9 mouse cellular contexts compared by ENCODE assay signal in the genomic region with DNA sequence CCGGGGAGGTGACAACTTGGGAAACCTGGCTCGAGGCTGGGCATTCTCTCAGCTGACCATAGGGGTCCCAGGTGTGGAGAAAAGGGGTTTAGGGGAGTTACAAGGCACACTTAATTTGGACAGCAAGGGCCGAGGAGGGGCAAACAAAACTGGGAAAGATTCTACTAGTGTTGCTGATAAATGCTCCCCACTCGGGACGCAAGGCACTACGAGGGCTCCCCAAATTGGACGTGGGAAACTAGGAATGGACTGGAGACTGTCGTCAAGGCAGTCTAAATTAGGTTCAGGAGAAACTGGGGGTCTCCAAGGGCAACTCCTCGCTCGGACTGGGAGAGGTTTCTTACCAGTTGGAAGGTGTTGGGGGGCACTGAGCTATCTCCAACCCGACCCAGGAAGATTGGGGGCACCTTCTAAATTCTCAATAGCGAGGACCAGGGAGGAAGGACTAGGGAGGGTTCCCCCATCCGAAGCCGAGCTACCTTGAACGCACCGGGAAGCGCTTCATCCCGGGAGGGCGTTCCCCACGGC. TPM values are rescaled to one million over a fixed set of nuclear protein-coding genes. Genes with fewer than 3 reads are reported as not detected.
DNase-seq lines count a peak whose midpoint lies in the region; ATAC-seq and TF ChIP-seq lines count a peak whose summit lies in the region.
"Had no signal": no experiment of that assay in that cellular context is flagged by ENCODE, and none has a peak within 500 bp of the region (broad histone marks: within the 10 kb centered on the region; RNA-seq: fewer than 3 reads in every experiment).

No protein-coding gene starts in this region.

- ATAC-seq in hindbrain, embryonic 15.5 days (ENCODE audit: low FRiP score, low read depth): no peak
- ATAC-seq in midbrain, embryonic 14.5 days (ENCODE audit: low FRiP score, low TSS enrichment): no peak
- ATAC-seq in erythroid progenitor cell, adult 5-6 weeks (replicated peaks; ENCODE audit: low FRiP score, poor library complexity, severe bottlenecking): no peak

- peak overlapping the region; percentile 15; the same call in 1 of the 2 replicates for H3K4me3 ChIP-seq in kidney, adult 2 months (ENCODE audit: insufficient read depth, low read depth, low read length)
- peak overlapping the region; percentile 39 for H3K4me3 ChIP-seq in cortical plate, adult 2 months (ENCODE audit: insufficient read depth, low read length)
- peak overlapping the region; percentile 95 for H3K4me3 ChIP-seq in hindbrain, embryonic 15.5 days
- peak overlapping the region; percentile 93 for H3K4me3 ChIP-seq in midbrain, embryonic 14.5 days (replicated peaks; ENCODE audit: low read depth, low read length)

- no peak for TF ChIP-seq CTCF in kidney, adult 2 months (conservative IDR thresholded peaks at IDR 0.05; ENCODE audit: insufficient read depth, insufficient read length, low read depth, low read length)
- TF ChIP-seq CTCF in cortical plate, adult 2 months (IDR thresholded peaks at IDR 0.05; ENCODE audit: extremely low read depth, insufficient read depth, low read length): no peak

- no peak for DNase-seq in kidney, adult 2 months
- no peak for DNase-seq in kidney, postnatal 36 days
- DNase-seq in midbrain, embryonic 14.5 days: no peak
- no peak for DNase-seq in layer of hippocampus, adult 18-20 months (ENCODE audit: low spot score in 2 of 2)
- no peak for DNase-seq in spleen, postnatal 36 days (ENCODE audit: low spot score in 2 of 2)

- no peaks in the 10 kb centered on the region for H3K9me3 ChIP-seq in hindbrain, embryonic 15.5 days
- no peaks in the 10 kb centered on the region for H3K9me3 ChIP-seq in midbrain, embryonic 14.5 days (ENCODE audit: control insufficient read depth, low read length)

- no peaks in the 10 kb centered on the region for H3K36me3 ChIP-seq in kidney, adult 2 months (ENCODE audit: control insufficient read depth, insufficient read depth, low read length)
- H3K36me3 ChIP-seq in hindbrain, embryonic 15.5 days: no peaks in the 10 kb centered on the region
- H3K36me3 ChIP-seq in midbrain, embryonic 14.5 days (ENCODE audit: control insufficient read depth, insufficient read depth, low read length): peaks cover 8% of the 10 kb centered on the region

- no peak overlapping the region for H3K27ac ChIP-seq in kidney, adult 2 months (ENCODE audit: insufficient read depth, low read depth, low read length)
- H3K27ac ChIP-seq in cortical plate, adult 2 months (ENCODE audit: insufficient read depth, low read length): no peak overlapping the region
- H3K27ac ChIP-seq in hindbrain, embryonic 15.5 days (replicated peaks): peak overlapping the region; percentile 91
- H3K27ac ChIP-seq in midbrain, embryonic 14.5 days (replicated peaks; ENCODE audit: low read depth, low read length): peak overlapping the region; percentile 100

- peak overlapping the region; percentile 81 for H3K4me2 ChIP-seq in hindbrain, embryonic 15.5 days
- peak overlapping the region; percentile 96 for H3K4me2 ChIP-seq in midbrain, embryonic 14.5 days (ENCODE audit: low read length)

- no peaks in the 10 kb centered on the region for H3K4me1 ChIP-seq in kidney, adult 2 months (ENCODE audit: control insufficient read depth, insufficient read depth, low read length)
- H3K4me1 ChIP-seq in cortical plate, adult 2 months (ENCODE audit: control insufficient read depth, insufficient read depth, low read length): no peaks in the 10 kb centered on the region
- H3K4me1 ChIP-seq in hindbrain, embryonic 15.5 days (replicated peaks): peaks cover 49% of the 10 kb centered on the region
- peaks cover 29% of the 10 kb centered on the region for H3K4me1 ChIP-seq in midbrain, embryonic 14.5 days (ENCODE audit: control insufficient read depth, insufficient read depth, low read length)

- TF ChIP-seq POLR2A in kidney, adult 2 months (IDR thresholded peaks at IDR 0.05; ENCODE audit: low read depth, low read length): no peak
- no peak for TF ChIP-seq POLR2A in cortical plate, adult 2 months (IDR thresholded peaks at IDR 0.05; ENCODE audit: extremely low read depth, insufficient read depth, low read length)

- H3K27me3 ChIP-seq in kidney, adult 2 months (replicated peaks; ENCODE audit: control insufficient read depth, insufficient read depth, low read length): no peaks in the 10 kb centered on the region; the same call in 1 of the 2 replicates
- H3K27me3 ChIP-seq in hindbrain, embryonic 15.5 days: no peaks in the 10 kb centered on the region
- no peaks in the 10 kb centered on the region for H3K27me3 ChIP-seq in midbrain, embryonic 14.5 days (ENCODE audit: control insufficient read depth, insufficient read depth, low read length)

- peak overlapping the region; percentile 98 for H3K9ac ChIP-seq in hindbrain, embryonic 15.5 days
- peak overlapping the region; percentile 100 for H3K9ac ChIP-seq in midbrain, embryonic 14.5 days (replicated peaks; ENCODE audit: low read length)

- 9% methylated on average over 20 of the region's 20 CpGs for WGBS in kidney, adult 2 months
- under 1% methylated on average over 20 of the region's 20 CpGs for WGBS in hindbrain, embryonic 15.5 days
- under 1% methylated on average over 20 of the region's 20 CpGs for whole genome bisulfite sequencing in midbrain, embryonic 14.5 days

RNA-seq across cellular contexts. Expression of a gene that starts 0.5 kb away (rescaled TPM):
- polyA plus RNA-seq in kidney, adult 2 months (2012; rRNA removed): 2.0 and 2.5 TPM in 2 replicates
- 43.8 and 44.3 TPM in 2 replicates for polyA plus RNA-seq in cortical plate, adult 2 months (2012; rRNA removed)
- 59.9 and 60.3 TPM in 2 replicates for polyA plus RNA-seq in hindbrain, embryonic 15.5 days (2015; fragmentation: Nextera tagmentation; extraction: Ambion mirVana)
- polyA plus RNA-seq in midbrain, embryonic 14.5 days (2014; fragmentation: Nextera tagmentation; extraction: Ambion mirVana): 71.6 and 101 TPM in 2 replicates
- 10 to 100 TPM; 50.7 to 53.3 TPM for total RNA-seq in layer of hippocampus, adult 18-20 months (2021)
- not detected in 2 replicates for total RNA-seq in erythroid progenitor cell, adult 5-6 weeks (2015; ENCODE audit: low replicate concordance)
- not detected in 2 replicates for total RNA-seq in erythroid progenitor cell, adult 5-6 weeks (2017; ENCODE audit: low replicate concordance)

RNA-seq across cellular contexts. Expression of a gene that starts 37.2 kb away (rescaled TPM):
- 0.74 TPM in 1 of 2 replicates, not detected in the other for polyA plus RNA-seq in kidney, adult 2 months (2012; rRNA removed)
- not detected in 2 replicates for polyA plus RNA-seq in cortical plate, adult 2 months (2012; rRNA removed)
- polyA plus RNA-seq in hindbrain, embryonic 15.5 days (2015; fragmentation: Nextera tagmentation; extraction: Ambion mirVana): 0.54 TPM in 1 of 2 replicates, not detected in the other
- polyA plus RNA-seq in midbrain, embryonic 14.5 days (2014; fragmentation: Nextera tagmentation; extraction: Ambion mirVana): not detected in 2 replicates
- total RNA-seq in layer of hippocampus, adult 18-20 months (2021): not detected
- total RNA-seq in erythroid progenitor cell, adult 5-6 weeks (2015; ENCODE audit: low replicate concordance): not detected in 2 replicates
- not detected in 2 replicates for total RNA-seq in erythroid progenitor cell, adult 5-6 weeks (2017; ENCODE audit: low replicate concordance)
- total RNA-seq: left cerebral cortex, postnatal 14 days had no signal

RNA-seq across cellular contexts. Expression of a gene that starts 55.6 kb away (rescaled TPM):
- polyA plus RNA-seq in kidney, adult 2 months (2012; rRNA removed): 34.0 and 49.3 TPM in 2 replicates
- polyA plus RNA-seq in cortical plate, adult 2 months (2012; rRNA removed): 89.5 and 107 TPM in 2 replicates
- 27.3 and 32.2 TPM in 2 replicates for polyA plus RNA-seq in hindbrain, embryonic 15.5 days (2015; fragmentation: Nextera tagmentation; extraction: Ambion mirVana)
- polyA plus RNA-seq in midbrain, embryonic 14.5 days (2014; fragmentation: Nextera tagmentation; extraction: Ambion mirVana): 23.8 and 25.9 TPM in 2 replicates
- 10 to 100 TPM; 27.9 to 35.7 TPM for total RNA-seq in layer of hippocampus, adult 18-20 months (2021)
- total RNA-seq in erythroid progenitor cell, adult 5-6 weeks (2015; ENCODE audit: low replicate concordance): 1.8 TPM in 1 of 2 replicates, not detected in the other
- total RNA-seq in erythroid progenitor cell, adult 5-6 weeks (2017; ENCODE audit: low replicate concordance): 3.3 TPM in 1 of 2 replicates, not detected in the other

Comparison
In these comparisons a context has a peak if more than half of its experiments do, and no peak if none do; other contexts are left out.
1. H3K27ac ChIP-seq: peak in hindbrain, embryonic 15.5 days (single experiment) and midbrain, embryonic 14.5 days (single experiment); none in kidney, adult 2 months (single experiment) and cortical plate, adult 2 months (single experiment).
2. H3K4me3 ChIP-seq: peak in every context shown above with its lines; median percentile 95 in hindbrain, embryonic 15.5 days; 93 in midbrain, embryonic 14.5 days; 39 in cortical plate, adult 2 months; 15 in kidney, adult 2 months.
3. RNA of a gene that starts 0.5 kb away (polyA plus RNA-seq): 71.6 to 101 TPM in midbrain, embryonic 14.5 days, 59.9 to 60.3 TPM in hindbrain, embryonic 15.5 days and 43.8 to 44.3 TPM in cortical plate, adult 2 months; 2.0 to 2.5 TPM in kidney, adult 2 months; every median in the first group is over 10 times any median in the second.